Mouse (Mus musculus): ENCODE data around the gene Gadd45b. TPM values are rescaled to one million over a fixed set of nuclear protein-coding genes. Genes with fewer than 3 reads are reported as not detected.
A peak's percentile ranks its signal among the peaks of the same experiment; 100 is the strongest.

Gene Gadd45b
- polyA plus RNA-seq, 1 experiment from 2014 or later: 29.2 TPM

GRCm38 (mm10) chr10:80930361-80931152 lies 684 bp downstream of the Gadd45b start:
- H3K27me3 ChIP-seq (replicated peaks): peaks cover 24% of the 10 kb centered on the region
- H3K36me3 ChIP-seq: peaks cover 3% of the 10 kb centered on the region; the same call in 1 of the 2 replicates
- H3K9ac ChIP-seq: peak overlapping the region; percentile 97
- H3K9me3 ChIP-seq: no peaks in the 10 kb centered on the region
- WGBS: under 1% methylated on average over 45 of the region's 45 CpGs
- H3K4me2 ChIP-seq: peak overlapping the region; percentile 78
- H3K27ac ChIP-seq (replicated peaks): peak overlapping the region; percentile 82
- H3K4me1 ChIP-seq: peaks cover 60% of the 10 kb centered on the region
- H3K4me3 ChIP-seq: peak overlapping the region; percentile 88
- ATAC-seq (ENCODE audit: extremely low read depth, insufficient number of reproducible peaks, low FRiP score, low TSS enrichment): 0 out of 2 replicates have a peak, but pooled peaks have one; percentile 7

DNA sequence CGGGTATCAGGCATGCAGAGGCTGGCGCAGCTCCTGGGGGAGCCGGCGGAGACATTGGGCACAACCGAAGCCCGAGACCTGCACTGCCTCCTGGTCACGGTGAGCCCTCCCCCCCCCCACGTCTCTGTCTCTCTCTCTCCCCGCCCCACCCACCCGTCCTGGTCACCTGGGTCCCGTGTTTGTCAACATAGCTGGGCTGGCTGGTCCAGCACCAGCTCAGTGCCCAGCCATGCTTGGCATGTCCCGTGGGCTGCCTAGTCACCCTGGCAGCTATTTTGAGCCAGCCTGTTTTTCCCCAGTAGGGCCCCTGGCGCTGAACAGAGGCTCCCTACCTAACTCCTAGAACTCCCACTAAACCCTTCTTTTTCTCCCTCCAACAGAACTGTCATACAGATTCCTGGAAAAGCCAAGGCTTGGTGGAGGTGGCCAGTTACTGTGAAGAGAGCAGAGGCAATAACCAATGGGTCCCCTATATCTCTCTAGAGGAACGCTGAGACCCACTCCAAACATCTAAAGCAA lies 1.3 kb downstream of the Gadd45b start:
- peaks cover 67% of the 10 kb centered on the region for H3K4me1 ChIP-seq

GRCm38 (mm10) chr10:80931695-80932094 lies 1.8 kb downstream of the Gadd45b start:
- Histone ChIP-seq H3K4me2 (peak overlapping the region; percentile 78), H3K9ac (peak overlapping the region; percentile 97), H3K4me3 (peak overlapping the region; percentile 88), H3K4me1 (peaks cover 71% of the 10 kb centered on the region), H3K27me3 (replicated peaks) (peaks cover 25% of the 10 kb centered on the region), H3K36me3 (peaks cover 3% of the 10 kb centered on the region; the same call in 1 of the 2 replicates), H3K27ac (replicated peaks) (peak overlapping the region; percentile 82; the same call in 1 of the 2 replicates), H3K9me3 (no peaks in the 10 kb centered on the region)
- WGBS: 5% methylated on average over 26 of the region's 26 CpGs
- ATAC-seq (ENCODE audit: extremely low read depth, insufficient number of reproducible peaks, low FRiP score, low TSS enrichment): no peak

More for the DNA sequence above, 1.3 kb downstream of the Gadd45b start:
- H3K27me3 ChIP-seq (replicated peaks): peaks cover 24% of the 10 kb centered on the region
- H3K9ac ChIP-seq: peak overlapping the region; percentile 97
- peaks cover 3% of the 10 kb centered on the region; the same call in 1 of the 2 replicates for H3K36me3 ChIP-seq
- H3K27ac ChIP-seq (replicated peaks): peak overlapping the region; percentile 82
- H3K9me3 ChIP-seq: no peaks in the 10 kb centered on the region
- H3K4me3 ChIP-seq: peak overlapping the region; percentile 88
- 4% methylated on average over 14 of the region's 14 CpGs for WGBS
- H3K4me2 ChIP-seq: peak overlapping the region; percentile 78
- ATAC-seq (ENCODE audit: extremely low read depth, insufficient number of reproducible peaks, low FRiP score, low TSS enrichment): no peak

DNA sequence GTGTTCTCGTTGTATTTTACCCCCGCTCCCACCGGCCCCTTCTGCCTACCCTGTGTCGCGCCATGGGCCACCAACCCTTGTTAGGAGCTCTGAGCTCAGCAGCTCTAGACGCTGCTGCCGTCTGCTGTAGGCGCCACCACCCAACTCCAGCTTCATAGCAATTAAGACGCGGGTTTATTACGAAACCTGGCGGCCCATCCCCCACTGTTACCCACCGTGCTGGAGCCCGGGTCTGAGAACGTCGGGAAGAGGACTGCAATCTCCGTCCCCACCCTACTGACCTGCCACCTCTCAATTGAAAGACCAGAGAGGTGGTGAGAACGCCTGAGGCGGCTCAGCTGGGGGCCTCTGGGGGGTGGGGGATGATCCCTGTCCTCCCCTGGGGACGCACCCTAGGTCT lies 2.3 kb downstream of the Gadd45b start:
- WGBS: 1% methylated on average over 20 of the region's 20 CpGs
- no peak for ATAC-seq (ENCODE audit: extremely low read depth, insufficient number of reproducible peaks, low FRiP score, low TSS enrichment)
- H3K27ac ChIP-seq (replicated peaks): peak overlapping the region; percentile 54
- H3K4me3 ChIP-seq: peak overlapping the region; percentile 88
- H3K4me2 ChIP-seq: peak overlapping the region; percentile 78
- H3K4me1 ChIP-seq: peaks cover 76% of the 10 kb centered on the region
- H3K27me3 ChIP-seq (replicated peaks): peaks cover 28% of the 10 kb centered on the region
- no peaks in the 10 kb centered on the region for H3K9me3 ChIP-seq
- H3K36me3 ChIP-seq: peaks cover 3% of the 10 kb centered on the region; the same call in 1 of the 2 replicates
- H3K9ac ChIP-seq: peak overlapping the region; percentile 97

GRCm38 (mm10) chr10:80932700-80933420 lies 3.0 kb downstream of the Gadd45b start:
- 5% methylated on average over 17 of the region's 17 CpGs for WGBS
- H3K9ac ChIP-seq: peak overlapping the region; percentile 97
- H3K36me3 ChIP-seq: peaks cover 3% of the 10 kb centered on the region; the same call in 1 of the 2 replicates
- H3K4me1 ChIP-seq: peaks cover 83% of the 10 kb centered on the region
- ATAC-seq (ENCODE audit: extremely low read depth, insufficient number of reproducible peaks, low FRiP score, low TSS enrichment): no peak
- H3K4me2 ChIP-seq: peak overlapping the region; percentile 78
- H3K27me3 ChIP-seq (replicated peaks): peaks cover 33% of the 10 kb centered on the region
- peak overlapping the region; percentile 88 for H3K4me3 ChIP-seq
- H3K9me3 ChIP-seq: no peaks in the 10 kb centered on the region
- peak overlapping the region; percentile 54 for H3K27ac ChIP-seq (replicated peaks)

DNA sequence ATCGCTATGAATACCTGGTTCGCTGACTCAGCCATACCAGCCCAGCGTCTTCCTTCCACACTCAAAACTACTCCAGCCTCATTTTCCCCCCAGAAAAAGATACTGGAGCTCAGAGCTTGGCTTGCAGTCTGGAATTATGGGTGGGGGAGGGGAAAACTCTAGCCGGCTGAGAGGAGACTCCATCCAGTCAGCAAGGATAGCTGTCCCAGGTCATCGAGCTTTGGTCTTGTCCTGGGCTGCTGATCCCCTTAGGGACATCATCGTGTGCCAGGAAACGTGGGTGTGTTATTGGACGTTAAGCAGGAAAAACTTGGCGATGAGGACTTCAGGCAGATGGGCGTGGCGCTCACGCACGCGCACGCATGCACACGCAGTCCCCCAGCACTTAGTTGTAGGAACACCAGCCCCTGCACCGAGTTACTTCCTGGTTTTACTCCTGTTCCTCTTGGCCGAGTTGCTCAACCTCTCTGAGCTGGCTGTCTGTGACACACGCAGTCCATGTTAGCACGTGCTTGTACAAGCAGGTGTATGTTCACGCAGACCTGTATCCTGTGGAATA lies 3.6 kb downstream of the Gadd45b start:
- ATAC-seq (ENCODE audit: extremely low read depth, insufficient number of reproducible peaks, low FRiP score, low TSS enrichment): no peak
- Histone ChIP-seq H3K27ac (replicated peaks) (peak overlapping the region; percentile 53), H3K4me2 (peak overlapping the region; percentile 78), H3K4me3 (peak overlapping the region; percentile 88), H3K4me1 (peaks cover 89% of the 10 kb centered on the region), H3K9ac (peak overlapping the region; percentile 97), H3K36me3 (peaks cover 3% of the 10 kb centered on the region; the same call in 1 of the 2 replicates), H3K27me3 (replicated peaks) (peaks cover 33% of the 10 kb centered on the region), H3K9me3 (no peaks in the 10 kb centered on the region)
- 3% methylated on average over 21 of the region's 21 CpGs for WGBS

GRCm38 (mm10) chr10:80934136-80934985 lies 4.5 kb downstream of the Gadd45b start:
- H3K27me3 ChIP-seq (replicated peaks): peaks cover 33% of the 10 kb centered on the region
- H3K36me3 ChIP-seq: peaks cover 3% of the 10 kb centered on the region; the same call in 1 of the 2 replicates
- peak overlapping the region; percentile 78 for H3K4me2 ChIP-seq
- H3K4me1 ChIP-seq: peaks cover 92% of the 10 kb centered on the region
- H3K9ac ChIP-seq: no peak overlapping the region
- H3K27ac ChIP-seq (replicated peaks): peak overlapping the region; percentile 53
- no peaks in the 10 kb centered on the region for H3K9me3 ChIP-seq
- no peak for ATAC-seq (ENCODE audit: extremely low read depth, insufficient number of reproducible peaks, low FRiP score, low TSS enrichment)
- 48% methylated on average over 14 of the region's 14 CpGs for WGBS
- H3K4me3 ChIP-seq: no peak overlapping the region

DNA sequence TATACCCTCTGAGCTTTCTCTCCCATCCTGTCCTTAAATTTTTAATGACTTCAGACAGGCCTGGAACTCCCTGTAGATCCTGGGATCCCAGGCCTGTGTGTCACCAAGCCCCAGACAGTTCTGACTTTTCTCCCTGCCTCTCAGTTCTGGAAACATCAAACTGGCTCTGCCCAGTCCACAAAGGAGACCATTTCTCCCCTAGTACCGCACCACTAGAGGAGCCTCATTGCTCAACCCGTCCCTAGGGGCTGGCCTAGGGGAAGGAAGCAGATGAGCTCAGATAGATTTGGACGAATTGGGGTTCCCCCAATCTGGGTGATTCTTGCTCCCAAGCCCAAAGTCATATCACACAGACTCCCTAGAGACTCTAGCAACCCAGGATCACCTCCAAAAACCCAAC lies 5.4 kb downstream of the Gadd45b start:
- Histone ChIP-seq H3K27me3 (replicated peaks) (peaks cover 33% of the 10 kb centered on the region), H3K9ac (peak overlapping the region; percentile 86), H3K4me1 (peaks cover 99% of the 10 kb centered on the region), H3K9me3 (no peaks in the 10 kb centered on the region), H3K27ac (replicated peaks) (peak overlapping the region; percentile 53), H3K36me3 (peaks cover 3% of the 10 kb centered on the region; the same call in 1 of the 2 replicates), H3K4me2 (peak overlapping the region; percentile 83), H3K4me3 (peak overlapping the region; percentile 57; the same call in 1 of the 2 replicates)
- no peak for ATAC-seq (ENCODE audit: extremely low read depth, insufficient number of reproducible peaks, low FRiP score, low TSS enrichment)
- 27% methylated on average over 3 of the region's 3 CpGs for WGBS

DNA sequence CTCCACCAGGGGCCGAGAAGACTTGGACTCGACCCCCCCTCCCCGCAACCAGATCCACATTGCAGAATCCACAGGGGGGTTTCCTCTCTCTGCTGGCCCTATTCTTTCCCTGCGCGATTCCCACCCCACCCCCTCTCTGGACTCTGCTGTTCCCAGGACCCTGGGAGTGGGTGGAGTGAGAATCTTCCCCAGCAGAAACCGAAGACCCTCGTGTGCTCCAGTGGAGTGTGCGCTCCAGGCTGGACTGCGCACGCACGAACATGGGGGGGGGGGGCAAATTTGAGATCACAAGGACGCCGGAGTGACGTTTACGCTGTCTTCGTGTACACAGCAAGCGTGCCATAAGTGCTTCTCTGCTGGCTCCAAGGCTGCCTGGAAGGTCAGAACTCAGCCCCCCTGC lies 5.8 kb downstream of the Gadd45b start:
- Histone ChIP-seq H3K27ac (replicated peaks) (peak overlapping the region; percentile 99), H3K9ac (peak overlapping the region; percentile 86), H3K36me3 (peaks cover 3% of the 10 kb centered on the region; the same call in 1 of the 2 replicates), H3K4me3 (peak overlapping the region; percentile 57), H3K4me2 (peak overlapping the region; percentile 83), H3K9me3 (no peaks in the 10 kb centered on the region), H3K4me1 (peaks cover 99% of the 10 kb centered on the region), H3K27me3 (replicated peaks) (peaks cover 33% of the 10 kb centered on the region)
- no peak for ATAC-seq (ENCODE audit: extremely low read depth, insufficient number of reproducible peaks, low FRiP score, low TSS enrichment)
- 11% methylated on average over 17 of the region's 17 CpGs for WGBS

DNA sequence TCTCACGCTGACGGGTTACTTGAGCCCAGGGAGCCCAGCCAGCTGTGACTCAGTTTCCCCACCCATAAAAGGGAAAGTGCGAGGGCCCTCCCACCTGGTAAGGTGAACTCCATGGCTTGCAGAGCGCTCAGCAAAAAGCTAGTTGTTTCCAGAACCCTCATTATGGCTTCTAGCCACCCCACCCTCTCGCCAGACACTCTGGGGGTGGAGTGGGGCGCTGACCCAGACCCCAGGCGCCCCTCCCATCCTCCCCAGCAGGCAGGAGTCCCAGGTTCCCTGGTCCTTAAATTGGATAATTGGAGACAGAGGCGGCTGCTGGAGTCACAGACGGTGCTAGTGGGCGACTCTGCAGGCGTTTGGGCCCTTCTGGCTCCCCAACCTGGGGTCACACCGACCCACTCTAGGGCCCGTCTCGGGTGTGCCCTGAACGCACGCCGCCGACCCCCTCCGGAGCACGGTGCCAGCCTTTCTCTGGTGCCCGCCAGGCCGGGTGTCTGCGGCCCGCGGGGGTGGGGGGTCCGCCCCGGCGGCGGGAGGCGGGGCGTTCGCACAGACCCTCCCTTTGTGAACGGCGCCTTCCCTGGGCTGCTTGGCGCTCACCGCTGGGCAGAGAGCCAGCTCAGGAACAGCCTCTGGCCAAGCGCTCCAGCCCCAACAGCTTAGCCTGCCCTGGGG lies 6.4 kb downstream of the Gadd45b start:
- H3K27me3 ChIP-seq (replicated peaks): peaks cover 29% of the 10 kb centered on the region
- peaks cover 3% of the 10 kb centered on the region; the same call in 1 of the 2 replicates for H3K36me3 ChIP-seq
- H3K4me1 ChIP-seq: peaks cover 99% of the 10 kb centered on the region
- H3K4me2 ChIP-seq: peak overlapping the region; percentile 83
- H3K9ac ChIP-seq: peak overlapping the region; percentile 86
- ATAC-seq (ENCODE audit: extremely low read depth, insufficient number of reproducible peaks, low FRiP score, low TSS enrichment): peak; percentile 25
- peak overlapping the region; percentile 99 for H3K27ac ChIP-seq (replicated peaks)
- H3K4me3 ChIP-seq: peak overlapping the region; percentile 57
- no peaks in the 10 kb centered on the region for H3K9me3 ChIP-seq
- WGBS: 1% methylated on average over 37 of the region's 37 CpGs
